Mouse (Mus musculus): ENCODE results near the gene Epb41l5. TPM values are rescaled to one million over a fixed set of nuclear protein-coding genes. Genes with fewer than 3 reads are reported as not detected.

The Epb41l5 gene
- polyA plus RNA-seq, 1 experiment, result 0.30 TPM

- WGBS, result 89% methylated on average over 2 of the region's 2 CpGs
- no peak for DNase-seq (ENCODE audit: low read depth in 1 of 2, low spot score in 2 of 2)
- Histone ChIP-seq H3K4me3 (ENCODE audit: extremely low read depth, insufficient read depth, insufficient read length) (no peak overlapping the region), H3K27ac (ENCODE audit: insufficient read depth, low read length) (no peak overlapping the region), H3K4me1 (ENCODE audit: control insufficient read depth, insufficient read depth, insufficient read length) (no peaks in the 10 kb centered on the region), H3K36me3 (ENCODE audit: control insufficient read depth, insufficient read depth, low read length) (no peaks in the 10 kb centered on the region), H3K27me3 (ENCODE audit: control insufficient read depth, insufficient read depth, low read length) (no peaks in the 10 kb centered on the region)
- no peak for TF ChIP-seq POLR2A (IDR thresholded peaks at IDR 0.05; ENCODE audit: low read depth, low read length)
- TF ChIP-seq CTCF (IDR thresholded peaks at IDR 0.05; ENCODE audit: extremely low read depth, insufficient read depth, insufficient read length, insufficient replicate concordance), result no peak
These were observed 112.7 kb downstream of the Epb41l5 start for GRCm38 (mm10) chr1:119536122-119536521.

- TF ChIP-seq CTCF (IDR thresholded peaks at IDR 0.05; ENCODE audit: extremely low read depth, insufficient read depth, insufficient read length, insufficient replicate concordance) (no peak), POLR2A (IDR thresholded peaks at IDR 0.05; ENCODE audit: low read depth, low read length) (no peak)
- DNase-seq (ENCODE audit: low read depth in 1 of 2, low spot score in 2 of 2), result no peak
- H3K27ac ChIP-seq (ENCODE audit: insufficient read depth, low read length), result no peak overlapping the region
- 65% methylated on average over 5 of the region's 5 CpGs for WGBS
- H3K4me3 ChIP-seq (ENCODE audit: extremely low read depth, insufficient read depth, insufficient read length), result no peak overlapping the region
- H3K27me3 ChIP-seq (ENCODE audit: control insufficient read depth, insufficient read depth, low read length), result no peaks in the 10 kb centered on the region
- H3K4me1 ChIP-seq (ENCODE audit: control insufficient read depth, insufficient read depth, insufficient read length), result no peaks in the 10 kb centered on the region
- H3K36me3 ChIP-seq (ENCODE audit: control insufficient read depth, insufficient read depth, low read length), result no peaks in the 10 kb centered on the region
These were observed 114.5 kb downstream of the Epb41l5 start for GRCm38 (mm10) chr1:119534341-119534740.

- Histone ChIP-seq H3K27ac (ENCODE audit: insufficient read depth, low read length) (no peak overlapping the region), H3K4me1 (ENCODE audit: control insufficient read depth, insufficient read depth, insufficient read length) (no peaks in the 10 kb centered on the region), H3K4me3 (ENCODE audit: extremely low read depth, insufficient read depth, insufficient read length) (no peak overlapping the region), H3K27me3 (ENCODE audit: control insufficient read depth, insufficient read depth, low read length) (no peaks in the 10 kb centered on the region), H3K36me3 (ENCODE audit: control insufficient read depth, insufficient read depth, low read length) (no peaks in the 10 kb centered on the region)
- DNase-seq (ENCODE audit: low read depth in 1 of 2, low spot score in 2 of 2), result no peak
- TF ChIP-seq CTCF (IDR thresholded peaks at IDR 0.05; ENCODE audit: extremely low read depth, insufficient read depth, insufficient read length, insufficient replicate concordance), result no peak
- TF ChIP-seq POLR2A (IDR thresholded peaks at IDR 0.05; ENCODE audit: low read depth, low read length), result no peak
- 79% methylated on average over 18 of the region's 18 CpGs for WGBS
These were observed 115.6 kb downstream of the Epb41l5 start for GRCm38 (mm10) chr1:119533093-119533805.

GRCm38 (mm10) chr1:119532165-119532564 lies 116.6 kb downstream of the Epb41l5 start:
- Histone ChIP-seq H3K4me3 (ENCODE audit: extremely low read depth, insufficient read depth, insufficient read length) (no peak overlapping the region), H3K4me1 (ENCODE audit: control insufficient read depth, insufficient read depth, insufficient read length) (no peaks in the 10 kb centered on the region), H3K27ac (ENCODE audit: insufficient read depth, low read length) (no peak overlapping the region), H3K36me3 (ENCODE audit: control insufficient read depth, insufficient read depth, low read length) (no peaks in the 10 kb centered on the region), H3K27me3 (ENCODE audit: control insufficient read depth, insufficient read depth, low read length) (no peaks in the 10 kb centered on the region)
- TF ChIP-seq CTCF (IDR thresholded peaks at IDR 0.05; ENCODE audit: extremely low read depth, insufficient read depth, insufficient read length, insufficient replicate concordance), result no peak
- TF ChIP-seq POLR2A (IDR thresholded peaks at IDR 0.05; ENCODE audit: low read depth, low read length), result no peak
- WGBS, result 85% methylated on average over 6 of the region's 6 CpGs
- DNase-seq (ENCODE audit: low read depth in 1 of 2, low spot score in 2 of 2), result no peak

- Histone ChIP-seq H3K4me1 (ENCODE audit: control insufficient read depth, insufficient read depth, insufficient read length) (peaks cover 6% of the 10 kb centered on the region), H3K4me3 (ENCODE audit: extremely low read depth, insufficient read depth, insufficient read length) (no peak overlapping the region), H3K27ac (ENCODE audit: insufficient read depth, low read length) (no peak overlapping the region), H3K27me3 (ENCODE audit: control insufficient read depth, insufficient read depth, low read length) (no peaks in the 10 kb centered on the region), H3K36me3 (ENCODE audit: control insufficient read depth, insufficient read depth, low read length) (no peaks in the 10 kb centered on the region)
- WGBS, result 92% methylated on average over 13 of the region's 13 CpGs
- no peak for DNase-seq (ENCODE audit: low read depth in 1 of 2, low spot score in 2 of 2)
- TF ChIP-seq POLR2A (IDR thresholded peaks at IDR 0.05; ENCODE audit: low read depth, low read length) (no peak), CTCF (IDR thresholded peaks at IDR 0.05; ENCODE audit: extremely low read depth, insufficient read depth, insufficient read length, insufficient replicate concordance) (no peak)
These were observed 117.9 kb downstream of the Epb41l5 start for GRCm38 (mm10) chr1:119530941-119531340.

- DNase-seq (ENCODE audit: low read depth in 1 of 2, low spot score in 2 of 2), result peak; percentile 65 to 87
- WGBS, result 1% methylated on average over 80 of the region's 82 CpGs
- TF ChIP-seq CTCF (IDR thresholded peaks at IDR 0.05; ENCODE audit: extremely low read depth, insufficient read depth, insufficient read length, insufficient replicate concordance) (no peak), POLR2A (IDR thresholded peaks at IDR 0.05; ENCODE audit: low read depth, low read length) (peak; percentile 76)
- Histone ChIP-seq H3K36me3 (ENCODE audit: control insufficient read depth, insufficient read depth, low read length) (no peaks in the 10 kb centered on the region), H3K27me3 (ENCODE audit: control insufficient read depth, insufficient read depth, low read length) (no peaks in the 10 kb centered on the region), H3K27ac (ENCODE audit: insufficient read depth, low read length) (peak within 1 kb of the TSS; percentile 81), H3K4me3 (ENCODE audit: extremely low read depth, insufficient read depth, insufficient read length) (peak within 1 kb of the TSS; percentile 78), H3K4me1 (ENCODE audit: control insufficient read depth, insufficient read depth, insufficient read length) (peaks cover 14% of the 10 kb centered on the region)
These were observed 122.9 kb downstream of the Epb41l5 start, which contains the start of gene Tmem185b for GRCm38 (mm10) chr1:119525689-119526591. TSS of gene Tmem185b (plus strand) at chr1:119526160.
